Mouse (Mus musculus): ENCODE measurements around the gene Bsg. TPM values are rescaled to one million over a fixed set of nuclear protein-coding genes. Genes with fewer than 3 reads are reported as not detected.
"Not testable (repeated sequence)": the region's sequence is repeated elsewhere in the genome, so short reads cannot be mapped to it uniquely, and the experiment has no call there.

The Bsg gene
- polyA plus RNA-seq, 1 experiment from 2014 or later = 930 TPM

- Histone ChIP-seq H3K4me1 (replicated peaks; ENCODE audit: control insufficient read depth, insufficient read depth, low read length) (peaks cover 7% of the 10 kb centered on the region), H3K4me3 (replicated peaks; ENCODE audit: low read length) (no peak overlapping the region), H3K27me3 (ENCODE audit: control insufficient read depth, insufficient read depth, low read length) (no peaks in the 10 kb centered on the region), H3K27ac (no peak overlapping the region), H3K4me2 (replicated peaks) (no peak overlapping the region), H3K9me3 (ENCODE audit: control insufficient read depth, low read length) (no peaks in the 10 kb centered on the region), H3K36me3 (replicated peaks; ENCODE audit: control insufficient read depth, insufficient read depth) (no peaks in the 10 kb centered on the region), H3K9ac (no peak overlapping the region)
- DNase-seq (ENCODE audit: low spot score) (no peak), ATAC-seq (ENCODE audit: low FRiP score) (no peak)
- 55% methylated on average over 7 of the region's 7 CpGs for WGBS
These were observed 3.6 kb upstream of the Bsg start for GRCm38 (mm10) chr10:79700676-79701075.

- 65% methylated on average over 10 of the region's 10 CpGs for WGBS
- Histone ChIP-seq H3K27me3 (ENCODE audit: control insufficient read depth, insufficient read depth, low read length) (no peaks in the 10 kb centered on the region), H3K4me1 (replicated peaks; ENCODE audit: control insufficient read depth, insufficient read depth, low read length) (peaks cover 16% of the 10 kb centered on the region), H3K4me3 (replicated peaks; ENCODE audit: low read length) (no peak overlapping the region), H3K36me3 (replicated peaks; ENCODE audit: control insufficient read depth, insufficient read depth) (no peaks in the 10 kb centered on the region), H3K4me2 (replicated peaks) (no peak overlapping the region), H3K9ac (no peak overlapping the region), H3K27ac (0 out of 2 replicates have a peak overlapping the region, but pooled peaks have one; percentile 17), H3K9me3 (ENCODE audit: control insufficient read depth, low read length) (no peaks in the 10 kb centered on the region)
- DNase-seq (ENCODE audit: low spot score) (no peak), ATAC-seq (ENCODE audit: low FRiP score) (no peak)
These were observed 2.7 kb upstream of the Bsg start for GRCm38 (mm10) chr10:79701443-79702129.

GRCm38 (mm10) chr10:79702970-79703369, 1.3 kb upstream of the Bsg start:
- not testable (repeated sequence) for DNase-seq (ENCODE audit: low spot score); H3K27ac ChIP-seq; H3K4me2 ChIP-seq (replicated peaks); H3K27me3 ChIP-seq (ENCODE audit: control insufficient read depth, insufficient read depth, low read length); H3K4me3 ChIP-seq (replicated peaks; ENCODE audit: low read length); H3K9me3 ChIP-seq (ENCODE audit: control insufficient read depth, low read length); ATAC-seq (ENCODE audit: low FRiP score); H3K9ac ChIP-seq; H3K36me3 ChIP-seq (replicated peaks; ENCODE audit: control insufficient read depth, insufficient read depth)
- WGBS = 82% methylated on average over 2 of the region's 4 CpGs
- H3K4me1 ChIP-seq (replicated peaks; ENCODE audit: control insufficient read depth, insufficient read depth, low read length) = peaks cover 29% of the 10 kb centered on the region

- no peaks in the 10 kb centered on the region for H3K36me3 ChIP-seq (replicated peaks; ENCODE audit: control insufficient read depth, insufficient read depth)
- H3K4me1 ChIP-seq (replicated peaks; ENCODE audit: control insufficient read depth, insufficient read depth, low read length) = peaks cover 29% of the 10 kb centered on the region
- H3K27ac ChIP-seq = peak overlapping the region; percentile 72
- no peaks in the 10 kb centered on the region for H3K9me3 ChIP-seq (ENCODE audit: control insufficient read depth, low read length)
- 80% methylated on average over 10 of the region's 10 CpGs for WGBS
- H3K4me3 ChIP-seq (replicated peaks; ENCODE audit: low read length) = peak overlapping the region; percentile 82
- H3K4me2 ChIP-seq (replicated peaks) = peak overlapping the region; percentile 51
- no peaks in the 10 kb centered on the region for H3K27me3 ChIP-seq (ENCODE audit: control insufficient read depth, insufficient read depth, low read length)
- DNase-seq (ENCODE audit: low spot score) (no peak), ATAC-seq (ENCODE audit: low FRiP score) (no peak)
- peak overlapping the region; percentile 56; the same call in 1 of the 2 replicates for H3K9ac ChIP-seq
These were observed 750 bp upstream of the Bsg start for GRCm38 (mm10) chr10:79703541-79703940.

GRCm38 (mm10) chr10:79704970-79705360, 674 bp downstream of the Bsg start:
- peak overlapping the region; percentile 91 for H3K4me2 ChIP-seq (replicated peaks)
- peaks cover 29% of the 10 kb centered on the region for H3K4me1 ChIP-seq (replicated peaks; ENCODE audit: control insufficient read depth, insufficient read depth, low read length)
- DNase-seq (ENCODE audit: low spot score) (no peak), ATAC-seq (ENCODE audit: low FRiP score) (no peak)
- peak overlapping the region; percentile 82 for H3K4me3 ChIP-seq (replicated peaks; ENCODE audit: low read length)
- no peaks in the 10 kb centered on the region for H3K27me3 ChIP-seq (ENCODE audit: control insufficient read depth, insufficient read depth, low read length)
- WGBS = 7% methylated on average over 10 of the region's 10 CpGs
- H3K36me3 ChIP-seq (replicated peaks; ENCODE audit: control insufficient read depth, insufficient read depth) = peaks cover 14% of the 10 kb centered on the region
- H3K9me3 ChIP-seq (ENCODE audit: control insufficient read depth, low read length) = no peaks in the 10 kb centered on the region
- peak overlapping the region; percentile 93 for H3K9ac ChIP-seq
- no peak overlapping the region for H3K27ac ChIP-seq

- Histone ChIP-seq H3K27ac (no peak overlapping the region), H3K9ac (peak overlapping the region; percentile 31; the same call in 1 of the 2 replicates), H3K4me1 (replicated peaks; ENCODE audit: control insufficient read depth, insufficient read depth, low read length) (peaks cover 29% of the 10 kb centered on the region), H3K4me2 (replicated peaks) (peak overlapping the region; percentile 91), H3K36me3 (replicated peaks; ENCODE audit: control insufficient read depth, insufficient read depth) (peaks cover 24% of the 10 kb centered on the region), H3K4me3 (replicated peaks; ENCODE audit: low read length) (peak overlapping the region; percentile 82), H3K27me3 (ENCODE audit: control insufficient read depth, insufficient read depth, low read length) (no peaks in the 10 kb centered on the region), H3K9me3 (ENCODE audit: control insufficient read depth, low read length) (no peaks in the 10 kb centered on the region)
- ATAC-seq (ENCODE audit: low FRiP score) = no peak
- DNase-seq (ENCODE audit: low spot score) = no peak
- WGBS = 80% methylated on average over 5 of the region's 5 CpGs
These were observed 1.7 kb downstream of the Bsg start for GRCm38 (mm10) chr10:79705951-79706350.

- H3K9ac ChIP-seq = 0 out of 2 replicates have a peak overlapping the region, but pooled peaks have one; percentile 31
- ATAC-seq (ENCODE audit: low FRiP score) (no peak), DNase-seq (ENCODE audit: low spot score) (no peak)
- peak overlapping the region; percentile 82; the same call in 1 of the 2 replicates for H3K4me3 ChIP-seq (replicated peaks; ENCODE audit: low read length)
- H3K27me3 ChIP-seq (ENCODE audit: control insufficient read depth, insufficient read depth, low read length) = no peaks in the 10 kb centered on the region
- H3K36me3 ChIP-seq (replicated peaks; ENCODE audit: control insufficient read depth, insufficient read depth) = peaks cover 30% of the 10 kb centered on the region
- peak overlapping the region; percentile 91 for H3K4me2 ChIP-seq (replicated peaks)
- H3K27ac ChIP-seq = no peak overlapping the region
- 93% methylated on average over 5 of the region's 5 CpGs for WGBS
- H3K4me1 ChIP-seq (replicated peaks; ENCODE audit: control insufficient read depth, insufficient read depth, low read length) = peaks cover 29% of the 10 kb centered on the region
- no peaks in the 10 kb centered on the region for H3K9me3 ChIP-seq (ENCODE audit: control insufficient read depth, low read length)
These were observed 2.3 kb downstream of the Bsg start for GRCm38 (mm10) chr10:79706406-79707094.

- H3K9ac ChIP-seq = peak overlapping the region; percentile 31; the same call in 1 of the 2 replicates
- H3K27me3 ChIP-seq (ENCODE audit: control insufficient read depth, insufficient read depth, low read length) = no peaks in the 10 kb centered on the region
- ATAC-seq (ENCODE audit: low FRiP score) (no peak), DNase-seq (ENCODE audit: low spot score) (no peak)
- no peak overlapping the region for H3K27ac ChIP-seq
- H3K4me1 ChIP-seq (replicated peaks; ENCODE audit: control insufficient read depth, insufficient read depth, low read length) = peaks cover 29% of the 10 kb centered on the region
- H3K9me3 ChIP-seq (ENCODE audit: control insufficient read depth, low read length) = no peaks in the 10 kb centered on the region
- peak overlapping the region; percentile 91 for H3K4me2 ChIP-seq (replicated peaks)
- peaks cover 36% of the 10 kb centered on the region for H3K36me3 ChIP-seq (replicated peaks; ENCODE audit: control insufficient read depth, insufficient read depth)
- WGBS = 79% methylated on average over 1 of the region's 1 CpGs
- H3K4me3 ChIP-seq (replicated peaks; ENCODE audit: low read length) = no peak overlapping the region
These were observed 2.9 kb downstream of the Bsg start for GRCm38 (mm10) chr10:79707162-79707561.

- Histone ChIP-seq H3K9ac (no peak overlapping the region), H3K4me3 (replicated peaks; ENCODE audit: low read length) (no peak overlapping the region), H3K36me3 (replicated peaks; ENCODE audit: control insufficient read depth, insufficient read depth) (peaks cover 39% of the 10 kb centered on the region), H3K27me3 (ENCODE audit: control insufficient read depth, insufficient read depth, low read length) (no peaks in the 10 kb centered on the region), H3K9me3 (ENCODE audit: control insufficient read depth, low read length) (no peaks in the 10 kb centered on the region), H3K27ac (no peak overlapping the region), H3K4me2 (replicated peaks) (0 out of 2 replicates have a peak overlapping the region, but pooled peaks have one; percentile 91), H3K4me1 (replicated peaks; ENCODE audit: control insufficient read depth, insufficient read depth, low read length) (peaks cover 29% of the 10 kb centered on the region)
- no peak for DNase-seq (ENCODE audit: low spot score)
- 65% methylated on average over 4 of the region's 4 CpGs for WGBS
- ATAC-seq (ENCODE audit: low FRiP score) = no peak
These were observed 3.5 kb downstream of the Bsg start for GRCm38 (mm10) chr10:79707759-79708158.

Data from hindbrain, embryonic 14.5 days (tissue).